Mouse (Mus musculus) adrenal gland, adult (tissue): ENCODE measurements around the gene Golm1.
A peak's percentile ranks its signal among the peaks of the same experiment; 100 is the strongest.
"Not testable (repeated sequence)": the region's sequence is repeated elsewhere in the genome, so short reads cannot be mapped to it uniquely, and the experiment has no call there.

ENCODE experiments used
- DNase-seq, 2 experiments: peaks; one replicate each; pipeline ENCODE4 v3.0.0; 2022 to 2023; ENCODE audit warnings: low spot score in 1 of 2; ENCODE audit not compliant: inconsistent age in 2 of 2

The Golm1 gene

GRCm38 (mm10) chr13:59592630-59593029 is 83.0 kb downstream of the Golm1 start:
- DNase-seq = no peak

DNA sequence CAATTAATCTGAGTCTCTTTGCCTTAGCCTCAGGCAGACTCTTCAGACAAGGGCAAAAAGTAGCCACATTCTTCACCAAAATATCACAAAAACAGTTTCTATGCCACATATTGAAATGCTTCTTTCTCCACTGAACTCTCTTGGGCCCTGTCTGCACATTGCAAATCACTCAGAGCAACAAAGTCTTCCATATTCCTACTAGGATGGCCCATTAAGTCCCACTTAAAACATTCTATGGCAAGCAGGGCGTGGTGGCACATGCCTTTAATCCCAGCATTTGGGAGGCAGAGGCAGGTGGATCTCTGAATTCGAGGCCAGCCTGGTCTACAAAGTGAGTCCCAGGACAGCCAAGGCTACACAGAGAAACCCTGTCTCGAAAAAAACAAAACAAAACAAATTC is 83.6 kb downstream of the Golm1 start:
- not testable (repeated sequence) for DNase-seq

DNA sequence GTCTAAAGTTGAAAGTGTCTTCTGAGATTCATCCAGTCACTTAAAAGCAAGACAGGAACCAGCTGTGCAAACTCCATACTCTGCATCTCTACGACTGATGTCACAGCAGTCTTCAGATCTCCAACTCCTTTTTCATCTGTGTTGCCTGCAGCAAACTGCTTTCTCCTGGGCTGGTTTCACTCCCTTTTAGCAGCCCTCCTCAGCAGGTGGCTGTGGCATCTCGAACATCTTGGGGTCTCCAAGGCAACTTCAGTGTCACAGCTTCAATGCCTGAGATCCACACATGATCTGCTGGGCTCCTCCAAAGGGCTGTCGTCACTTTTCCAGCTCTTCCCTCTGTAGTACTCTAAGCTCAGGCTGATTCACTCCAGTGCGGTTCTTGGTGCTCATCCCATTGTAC is 84.9 kb downstream of the Golm1 start:
- DNase-seq = no peak

GRCm38 (mm10) chr13:59589672-59590071 is 85.9 kb downstream of the Golm1 start:
- DNase-seq = no peak

GRCm38 (mm10) chr13:59587201-59587600 is 88.4 kb downstream of the Golm1 start:
- no peak for DNase-seq

DNA sequence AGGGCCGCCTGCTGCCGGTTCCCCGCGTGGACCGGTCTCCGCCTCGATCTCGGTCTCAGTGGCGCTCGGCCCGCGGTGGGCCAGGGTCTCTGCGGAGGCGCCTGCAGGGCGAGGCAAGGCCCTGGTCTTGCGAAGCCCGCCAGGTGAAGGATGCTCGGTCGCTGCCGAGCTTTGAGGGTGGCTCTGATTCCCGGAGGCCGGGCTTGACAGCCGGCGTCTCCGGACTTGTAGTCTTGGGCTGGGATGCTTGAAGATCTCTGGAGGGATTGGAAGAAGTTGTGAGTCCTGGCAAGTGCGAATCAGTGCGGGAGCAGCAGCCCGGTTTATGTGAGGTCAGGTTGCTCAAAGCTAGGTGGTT is 90.0 kb downstream of the Golm1 start:
- DNase-seq = no peak

- peak; percentile 99 to 100 for DNase-seq
Measured at GRCm38 (mm10) chr13:59584947-59585647, 90.5 kb downstream of the Golm1 start, which contains the start of the genes Agtpbp1 and Naa35. Gene Agtpbp1 (minus strand): TSS chr13:59585227. Gene Naa35 (plus strand): TSS chr13:59585259.
